Mouse (Mus musculus) left cerebral cortex, postnatal 4 days (tissue): ENCODE data around the gene Cc2d2a. TPM values are rescaled to one million over a fixed set of nuclear protein-coding genes. Genes with fewer than 3 reads are reported as not detected.

Experiments used
- total RNA-seq, 2 experiments: library from RNA; stranded (reverse); gene quantifications; 2 replicates each; pipeline ENCODE4 v1.2.3; 2021

Gene Cc2d2a
- total RNA-seq, 2 experiments from 2014 or later: 14.0 to 14.9 TPM

Other genes with a start within 250 kb of the Cc2d2a start
- 1 to 10 TPM; 1.2 to 1.6 TPM for gene C1qtnf7, start 146.8 kb upstream of the Cc2d2a start, total RNA-seq
- not detected for gene Bst1, start 156.5 kb downstream of the Cc2d2a start, total RNA-seq
- 10 to 100 TPM; 82.4 to 85.1 TPM for gene Fbxl5, start 159.3 kb downstream of the Cc2d2a start, total RNA-seq
- 1 to 10 TPM; 1.5 to 1.6 TPM for gene Cd38, start 206.2 kb downstream of the Cc2d2a start, total RNA-seq